Mouse (Mus musculus) hindbrain, embryonic 13.5 days (tissue): Measurements from ENCODE around the gene Fermt2. TPM values are rescaled to one million over a fixed set of nuclear protein-coding genes. Genes with fewer than 3 reads are reported as not detected.

ENCODE experiments used
- ATAC-seq: fragments of 200-750 bp; cut with Nextera tagmentation; 2 replicates; pipeline ENCODE4 v1.8.0; 2017; ENCODE audit warnings: moderate TSS enrichment; ENCODE audit not compliant: low FRiP score
- H3K27ac ChIP-seq: fragments of 300-500 bp; sonication (generic); 2 replicates; pipeline ENCODE4 v1.5.1; 2015; ENCODE audit warnings: inconsistent platforms, mild to moderate bottlenecking, moderate library complexity
- H3K27me3 ChIP-seq: fragments of 300-500 bp; sonication (generic); 2 replicates; pipeline ENCODE4 v1.6.1; 2015; ENCODE audit warnings: mild to moderate bottlenecking, inconsistent platforms
- H3K36me3 ChIP-seq: fragments of 300-500 bp; sonication (generic); 2 replicates; pipeline ENCODE4 v1.6.1; 2015; ENCODE audit warnings: mild to moderate bottlenecking, inconsistent platforms
- H3K4me1 ChIP-seq: fragments of 300-500 bp; sonication (generic); replicated peaks from 2 replicates; pipeline ENCODE4 v1.6.1; 2015; ENCODE audit warnings: inconsistent platforms
- H3K4me2 ChIP-seq: fragments of 300-500 bp; sonication (generic); 2 replicates; pipeline ENCODE4 v1.6.1; 2015; ENCODE audit warnings: inconsistent platforms, mild to moderate bottlenecking, moderate library complexity
- H3K4me3 ChIP-seq: fragments of 300-500 bp; sonication (generic); 2 replicates; pipeline ENCODE4 v1.5.1; 2015; ENCODE audit warnings: mild to moderate bottlenecking, inconsistent platforms
- H3K9ac ChIP-seq: fragments of 300-500 bp; sonication (generic); 2 replicates; pipeline ENCODE4 v1.6.1; 2015; ENCODE audit warnings: mild to moderate bottlenecking, inconsistent platforms
- H3K9me3 ChIP-seq: fragments of 300-500 bp; sonication (generic); 2 replicates; pipeline ENCODE4 v1.6.1; 2016; ENCODE audit warnings: inconsistent platforms
- WGBS: fragments of 180-500 bp; shearing (Covaris S2); methylation state at CpG from one replicate; pipeline ENCODE4 v1.1.7; 2015; 5-methylcytosine and 5-hydroxymethylcytosine counted together
- polyA plus RNA-seq: library from polyadenylated mRNA; unstranded; fragments of >200 nt; fragmentation: Nextera tagmentation; extraction: Ambion mirVana; gene quantifications from 2 replicates; pipeline ENCODE4 v1.2.1, GENCODE M21; 2015

Gene Fermt2
- polyA plus RNA-seq, 1 experiment from 2014 or later = 77.2 TPM

DNA sequence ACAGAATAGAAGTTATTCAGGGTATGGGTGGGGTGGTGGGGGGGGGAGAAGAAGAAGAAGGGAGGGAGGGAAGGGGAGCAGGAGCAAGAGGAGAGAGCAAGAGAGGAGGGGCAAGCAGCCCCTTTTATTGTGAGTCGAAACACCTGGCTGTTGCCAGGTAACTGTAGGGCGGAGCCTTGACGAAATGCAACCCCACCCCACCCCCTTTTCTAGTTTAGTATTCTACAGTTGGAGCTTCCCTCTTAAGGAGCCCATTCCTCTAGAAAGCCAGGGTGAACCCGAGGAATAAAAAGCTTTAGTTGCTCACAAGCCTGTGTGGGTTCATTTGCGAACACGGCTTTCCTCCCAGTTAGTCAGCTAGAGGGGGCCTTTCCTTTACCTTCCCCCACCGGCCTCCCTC lies 85.0 kb downstream of the Fermt2 start:
- Histone ChIP-seq H3K27ac (no peak overlapping the region), H3K9me3 (no peaks in the 10 kb centered on the region), H3K4me2 (no peak overlapping the region), H3K4me1 (peaks cover 6% of the 10 kb centered on the region; the same call in 1 of the 2 replicates), H3K9ac (no peak overlapping the region), H3K36me3 (no peaks in the 10 kb centered on the region), H3K27me3 (no peaks in the 10 kb centered on the region), H3K4me3 (no peak overlapping the region)
- no peak for ATAC-seq
- 59% methylated on average over 7 of the region's 7 CpGs for WGBS

GRCm38 (mm10) chr14:45442781-45443560 lies 86.9 kb downstream of the Fermt2 start:
- no peak overlapping the region for H3K4me2 ChIP-seq
- WGBS = 68% methylated on average over 12 of the region's 12 CpGs
- no peak overlapping the region for H3K9ac ChIP-seq
- no peaks in the 10 kb centered on the region for H3K36me3 ChIP-seq
- no peak overlapping the region for H3K4me3 ChIP-seq
- no peaks in the 10 kb centered on the region for H3K9me3 ChIP-seq
- no peak for ATAC-seq
- no peaks in the 10 kb centered on the region for H3K27me3 ChIP-seq
- H3K4me1 ChIP-seq = peaks cover 6% of the 10 kb centered on the region; the same call in 1 of the 2 replicates
- H3K27ac ChIP-seq = no peak overlapping the region

DNA sequence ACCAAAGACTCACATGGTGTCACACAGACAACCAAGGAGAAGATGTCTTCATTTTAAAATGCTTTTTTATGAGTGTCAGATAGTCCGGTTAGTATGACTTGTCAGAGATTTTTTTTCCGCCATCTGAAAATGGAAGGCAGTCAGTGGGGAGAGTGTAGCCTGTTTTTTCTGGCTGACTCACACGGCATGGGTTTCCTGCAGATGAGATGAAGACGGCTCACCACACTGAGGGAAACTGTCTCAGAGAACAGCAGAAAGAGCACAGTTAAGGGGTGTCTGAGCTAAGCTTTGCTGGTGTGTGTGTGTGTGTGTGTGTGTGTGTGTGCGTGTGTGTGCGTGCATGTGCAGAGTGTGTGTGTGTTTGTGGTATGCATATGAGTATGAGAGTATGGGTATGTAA lies 88.6 kb downstream of the Fermt2 start:
- Histone ChIP-seq H3K4me2 (no peak overlapping the region), H3K36me3 (no peaks in the 10 kb centered on the region), H3K27me3 (no peaks in the 10 kb centered on the region), H3K27ac (no peak overlapping the region), H3K4me1 (peaks cover 6% of the 10 kb centered on the region; the same call in 1 of the 2 replicates), H3K9me3 (no peaks in the 10 kb centered on the region), H3K9ac (no peak overlapping the region), H3K4me3 (no peak overlapping the region)
- 78% methylated on average over 6 of the region's 6 CpGs for WGBS
- no peak for ATAC-seq

DNA sequence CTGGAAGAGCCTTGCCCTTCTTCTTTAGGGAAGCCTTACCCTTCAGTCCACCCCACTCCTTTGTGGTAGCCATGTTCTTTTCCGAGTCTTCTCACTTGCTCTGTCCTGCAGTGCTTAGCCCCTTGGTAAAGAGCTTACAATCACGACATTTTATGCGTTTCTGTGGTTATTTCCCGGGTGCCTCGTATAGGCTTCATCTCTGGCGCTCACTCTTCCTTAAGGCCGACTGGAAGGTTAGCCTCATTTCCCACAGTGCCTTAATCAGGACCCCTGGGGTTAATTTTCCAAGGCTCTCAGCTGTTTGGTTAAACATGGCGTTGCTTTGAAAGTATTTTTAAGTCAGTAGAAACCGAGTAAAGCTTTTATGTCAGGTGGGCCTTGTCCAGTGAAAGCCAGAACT lies 90.5 kb downstream of the Fermt2 start:
- Histone ChIP-seq H3K9ac (no peak overlapping the region), H3K4me3 (no peak overlapping the region), H3K36me3 (no peaks in the 10 kb centered on the region), H3K4me1 (peaks cover 6% of the 10 kb centered on the region; the same call in 1 of the 2 replicates), H3K4me2 (no peak overlapping the region), H3K27me3 (no peaks in the 10 kb centered on the region), H3K27ac (no peak overlapping the region), H3K9me3 (no peaks in the 10 kb centered on the region)
- 67% methylated on average over 9 of the region's 9 CpGs for WGBS
- ATAC-seq = no peak

GRCm38 (mm10) chr14:45438931-45439275 lies 91.0 kb downstream of the Fermt2 start:
- WGBS = 75% methylated on average over 2 of the region's 2 CpGs
- no peaks in the 10 kb centered on the region for H3K9me3 ChIP-seq
- ATAC-seq = no peak
- H3K4me1 ChIP-seq = peaks cover 6% of the 10 kb centered on the region; the same call in 1 of the 2 replicates
- H3K9ac ChIP-seq = no peak overlapping the region
- H3K36me3 ChIP-seq = no peaks in the 10 kb centered on the region
- no peak overlapping the region for H3K4me2 ChIP-seq
- H3K4me3 ChIP-seq = no peak overlapping the region
- no peaks in the 10 kb centered on the region for H3K27me3 ChIP-seq
- no peak overlapping the region for H3K27ac ChIP-seq

- H3K27me3 ChIP-seq = no peaks in the 10 kb centered on the region
- no peak for ATAC-seq
- WGBS = 86% methylated on average over 19 of the region's 19 CpGs
- no peak overlapping the region for H3K4me3 ChIP-seq
- no peak overlapping the region for H3K9ac ChIP-seq
- H3K9me3 ChIP-seq = no peaks in the 10 kb centered on the region
- H3K4me1 ChIP-seq = peaks cover 6% of the 10 kb centered on the region; the same call in 1 of the 2 replicates
- H3K27ac ChIP-seq = no peak overlapping the region
- no peak overlapping the region for H3K4me2 ChIP-seq
- H3K36me3 ChIP-seq = no peaks in the 10 kb centered on the region
Measured at GRCm38 (mm10) chr14:45438250-45438930, 91.5 kb downstream of the Fermt2 start.

- Histone ChIP-seq H3K27me3 (no peaks in the 10 kb centered on the region), H3K9me3 (0 out of 2 replicates have a peak, but pooled peaks cover 7% of the 10 kb centered on the region), H3K27ac (no peak overlapping the region), H3K4me1 (no peaks in the 10 kb centered on the region), H3K4me2 (no peak overlapping the region), H3K9ac (no peak overlapping the region), H3K4me3 (no peak overlapping the region), H3K36me3 (no peaks in the 10 kb centered on the region)
- 79% methylated on average over 6 of the region's 6 CpGs for WGBS
- no peak for ATAC-seq
Measured at GRCm38 (mm10) chr14:45434220-45434619, 95.7 kb downstream of the Fermt2 start.

DNA sequence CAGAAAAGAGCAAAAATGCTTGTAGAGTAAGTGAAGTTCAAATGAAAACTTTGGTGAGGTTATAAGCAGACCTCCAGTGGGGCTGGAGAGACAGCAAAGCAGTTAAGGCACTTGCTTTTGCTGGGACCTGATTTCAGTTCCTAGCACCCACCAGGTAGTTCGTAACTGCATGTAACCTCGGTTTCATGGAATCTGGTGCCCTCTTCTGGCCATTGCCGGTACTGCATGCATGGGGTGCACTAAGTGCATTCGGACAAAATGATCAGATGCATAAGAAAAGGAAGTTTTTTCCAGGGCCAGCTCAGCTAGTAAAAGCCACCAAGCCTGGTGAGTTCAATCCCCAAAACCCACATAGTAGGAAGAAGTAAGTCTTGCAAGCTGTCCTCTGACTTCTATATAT lies 97.9 kb downstream of the Fermt2 start:
- 75% methylated on average over 4 of the region's 4 CpGs for WGBS
- Histone ChIP-seq H3K4me3 (no peak overlapping the region), H3K9ac (no peak overlapping the region), H3K4me1 (no peaks in the 10 kb centered on the region), H3K9me3 (0 out of 2 replicates have a peak, but pooled peaks cover 7% of the 10 kb centered on the region), H3K27ac (no peak overlapping the region), H3K27me3 (no peaks in the 10 kb centered on the region), H3K36me3 (no peaks in the 10 kb centered on the region), H3K4me2 (no peak overlapping the region)
- no peak for ATAC-seq

DNA sequence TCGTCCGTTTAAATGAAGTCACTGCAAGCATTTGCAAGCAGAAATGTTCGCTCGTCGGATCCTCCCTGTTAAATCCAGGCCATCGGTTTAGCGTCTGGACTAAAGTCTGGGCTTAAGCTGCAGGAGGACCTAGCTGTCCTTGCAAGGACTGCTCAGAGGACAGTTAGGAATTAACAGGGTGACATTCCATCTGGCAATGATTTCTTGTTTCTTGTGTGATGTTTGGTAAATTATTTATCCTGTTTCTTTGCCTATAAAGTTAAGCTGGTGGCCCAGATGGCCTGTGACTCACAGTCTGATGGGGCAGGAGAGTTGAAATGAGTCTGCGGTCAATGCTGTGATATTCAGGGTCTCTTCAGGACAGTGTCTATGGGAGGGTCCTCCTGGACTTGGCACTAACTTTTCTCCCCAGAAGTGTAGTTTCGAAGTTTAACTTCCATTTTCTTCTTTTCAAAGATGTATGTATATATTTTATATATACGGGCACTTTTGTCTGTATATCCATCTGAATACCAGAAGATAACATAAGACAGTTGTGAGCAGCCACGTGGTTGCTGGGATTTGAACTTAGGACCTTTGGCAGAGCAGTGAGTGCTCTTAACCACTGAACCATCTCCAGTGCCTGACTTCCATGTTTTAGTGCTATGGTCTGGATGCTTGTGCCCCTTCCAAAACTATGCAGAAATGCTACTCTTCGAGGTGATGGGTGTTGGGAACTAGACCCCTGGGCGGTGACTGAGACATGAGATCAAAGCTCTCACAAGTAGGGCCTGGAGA lies 99.7 kb downstream of the Fermt2 start:
- Histone ChIP-seq H3K27ac (no peak overlapping the region), H3K4me2 (no peak overlapping the region), H3K4me3 (no peak overlapping the region), H3K9ac (no peak overlapping the region), H3K36me3 (no peaks in the 10 kb centered on the region), H3K4me1 (no peaks in the 10 kb centered on the region), H3K27me3 (no peaks in the 10 kb centered on the region), H3K9me3 (peaks cover 15% of the 10 kb centered on the region; the same call in 1 of the 2 replicates)
- 90% methylated on average over 13 of the region's 13 CpGs for WGBS
- ATAC-seq = no peak

DNA sequence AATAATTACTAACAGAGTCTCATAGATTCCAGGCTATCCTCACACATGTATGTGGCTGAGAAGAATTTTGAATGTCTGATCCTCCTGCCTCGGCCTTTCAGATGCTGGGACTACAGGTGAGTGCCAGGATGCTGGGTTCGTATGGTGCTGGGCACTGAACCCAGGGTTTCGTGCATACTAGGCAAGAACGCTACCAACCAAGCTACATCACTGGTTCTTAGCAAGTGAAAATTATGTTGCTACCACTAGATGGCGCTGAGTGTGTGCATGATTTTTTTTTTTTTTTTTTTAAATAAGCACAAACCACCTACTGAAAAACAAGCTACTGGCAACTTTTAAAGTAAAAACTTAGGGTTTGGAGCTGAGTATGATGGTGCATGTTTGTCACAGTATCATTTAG lies 106.7 kb downstream of the Fermt2 start:
- no peaks in the 10 kb centered on the region for H3K27me3 ChIP-seq
- no peaks in the 10 kb centered on the region for H3K4me1 ChIP-seq
- peaks cover 8% of the 10 kb centered on the region; the same call in 1 of the 2 replicates for H3K9me3 ChIP-seq
- H3K36me3 ChIP-seq = no peaks in the 10 kb centered on the region
- 8% methylated on average over 5 of the region's 5 CpGs for WGBS
- ATAC-seq = peak; percentile 82
- no peak overlapping the region for H3K9ac ChIP-seq
- no peak overlapping the region for H3K27ac ChIP-seq
- no peak overlapping the region for H3K4me3 ChIP-seq
- H3K4me2 ChIP-seq = no peak overlapping the region

DNA sequence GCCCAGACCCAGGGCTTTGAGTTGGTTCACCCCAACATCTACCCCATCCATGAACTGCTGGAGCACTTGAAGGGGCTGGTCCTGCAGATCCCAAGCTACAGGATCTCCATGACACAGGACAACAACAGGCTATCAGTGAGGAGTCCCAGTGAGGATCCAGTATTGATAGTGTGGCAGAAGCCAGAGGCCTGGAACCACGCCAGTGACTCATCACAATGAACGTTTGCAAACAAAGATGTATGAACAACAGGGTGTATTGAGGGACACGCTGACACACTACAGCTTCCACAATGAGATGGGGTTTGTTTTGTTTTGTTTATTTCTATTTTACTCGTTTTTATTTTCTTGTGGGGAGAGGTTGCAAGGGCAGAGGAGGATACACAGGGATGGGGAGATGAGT lies 107.5 kb downstream of the Fermt2 start:
- no peaks in the 10 kb centered on the region for H3K36me3 ChIP-seq
- no peak overlapping the region for H3K9ac ChIP-seq
- H3K9me3 ChIP-seq = peaks cover 8% of the 10 kb centered on the region; the same call in 1 of the 2 replicates
- no peak overlapping the region for H3K27ac ChIP-seq
- WGBS = 66% methylated on average over 4 of the region's 4 CpGs
- H3K4me2 ChIP-seq = no peak overlapping the region
- H3K4me1 ChIP-seq = no peaks in the 10 kb centered on the region
- no peak for ATAC-seq
- no peak overlapping the region for H3K4me3 ChIP-seq
- no peaks in the 10 kb centered on the region for H3K27me3 ChIP-seq

- ATAC-seq = no peak
- no peaks in the 10 kb centered on the region for H3K4me1 ChIP-seq
- no peak overlapping the region for H3K9ac ChIP-seq
- H3K27ac ChIP-seq = no peak overlapping the region
- H3K9me3 ChIP-seq = no peaks in the 10 kb centered on the region
- H3K27me3 ChIP-seq = no peaks in the 10 kb centered on the region
- no peak overlapping the region for H3K4me2 ChIP-seq
- H3K4me3 ChIP-seq = no peak overlapping the region
- no peaks in the 10 kb centered on the region for H3K36me3 ChIP-seq
- whole genome bisulfite sequencing = 85% methylated on average over 4 of the region's 4 CpGs
Measured at GRCm38 (mm10) chr14:45419323-45419722, 110.6 kb downstream of the Fermt2 start.
